9 mouse cellular contexts compared by ENCODE assay signal in the genomic region with DNA sequence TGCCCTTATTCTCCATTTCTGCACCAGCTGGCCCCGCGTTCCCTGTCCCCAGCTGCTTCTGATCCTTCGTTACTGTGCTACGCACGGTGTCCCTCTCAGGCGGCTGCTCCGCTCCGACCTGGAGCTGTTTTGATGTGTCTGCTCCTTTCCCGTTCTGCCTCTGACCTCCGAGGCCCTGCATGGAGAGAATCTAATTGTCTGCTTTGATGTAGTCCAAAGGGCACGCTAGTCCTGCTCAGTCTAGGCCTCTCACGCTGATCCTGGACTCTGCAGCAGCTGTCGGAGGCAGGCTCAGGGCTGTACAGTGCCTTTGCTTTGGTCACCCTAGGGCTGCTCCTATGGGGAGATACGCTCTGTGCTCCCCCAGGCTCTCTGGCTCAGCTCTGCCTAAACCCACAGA. TPM values are rescaled to one million over a fixed set of nuclear protein-coding genes. Genes with fewer than 3 reads are reported as not detected.
DNase-seq lines count a peak whose midpoint lies in the region; ATAC-seq and TF ChIP-seq lines count a peak whose summit lies in the region.
"Had no signal": no experiment of that assay in that cellular context is flagged by ENCODE, and none has a peak within 500 bp of the region (broad histone marks: within the 10 kb centered on the region; RNA-seq: fewer than 3 reads in every experiment).

No protein-coding gene starts in this region.

- DNase-seq in heart, adult 18-20 months = no peak
- DNase-seq in liver = peak; percentile 13
- DNase-seq in urinary bladder, adult 2 months (ENCODE audit: low spot score) = no peak
- no peak for DNase-seq in lung, adult 2 months
- no peak for DNase-seq in layer of hippocampus, adult 18-20 months (ENCODE audit: low spot score in 2 of 2)
- DNase-seq: heart, adult 11 months had no signal

- no peak overlapping the region for H3K4me3 ChIP-seq in heart, embryonic 15.5 days
- no peak overlapping the region for H3K4me3 ChIP-seq in hindbrain, embryonic 15.5 days
- no peak overlapping the region for H3K4me3 ChIP-seq in stomach, embryonic 15.5 days (replicated peaks)
- no peak overlapping the region for H3K4me3 ChIP-seq in lung, adult 2 months (replicated peaks; ENCODE audit: extremely low read depth, low read depth, low read length)

- H3K36me3 ChIP-seq in heart, embryonic 15.5 days = no peaks in the 10 kb centered on the region
- 0 out of 2 replicates have a peak, but pooled peaks cover 8% of the 10 kb centered on the region for H3K36me3 ChIP-seq in hindbrain, embryonic 15.5 days
- no peaks in the 10 kb centered on the region for H3K36me3 ChIP-seq in stomach, embryonic 15.5 days

- no peak for TF ChIP-seq POLR2A in lung, adult 2 months (IDR thresholded peaks at IDR 0.05; ENCODE audit: borderline replicate concordance, extremely low read depth, low read depth, low read length)

- H3K27me3 ChIP-seq in heart, embryonic 15.5 days = no peaks in the 10 kb centered on the region
- no peaks in the 10 kb centered on the region for H3K27me3 ChIP-seq in hindbrain, embryonic 15.5 days
- H3K27me3 ChIP-seq in stomach, embryonic 15.5 days (replicated peaks) = no peaks in the 10 kb centered on the region

- no peak for TF ChIP-seq CTCF in lung, adult 2 months (IDR thresholded peaks at IDR 0.05; ENCODE audit: insufficient read depth, low read length)

- 60% methylated on average over 14 of the region's 14 CpGs for WGBS in heart, embryonic 15.5 days
- 30% methylated on average over 14 of the region's 14 CpGs for WGBS in hindbrain, embryonic 15.5 days
- WGBS in stomach, embryonic 15.5 days = 68% methylated on average over 14 of the region's 14 CpGs
- WGBS in lung, adult 2 months = 74% methylated on average over 14 of the region's 14 CpGs

- no peak overlapping the region for H3K4me2 ChIP-seq in heart, embryonic 15.5 days
- H3K4me2 ChIP-seq in hindbrain, embryonic 15.5 days = no peak overlapping the region
- H3K4me2 ChIP-seq in stomach, embryonic 15.5 days = no peak overlapping the region

- peaks cover 26% of the 10 kb centered on the region for H3K4me1 ChIP-seq in heart, embryonic 15.5 days (replicated peaks)
- H3K4me1 ChIP-seq in hindbrain, embryonic 15.5 days (replicated peaks) = peaks cover 11% of the 10 kb centered on the region; the same call in 1 of the 2 replicates
- H3K4me1 ChIP-seq in stomach, embryonic 15.5 days = no peaks in the 10 kb centered on the region
- peaks cover 27% of the 10 kb centered on the region for H3K4me1 ChIP-seq in lung, adult 2 months (ENCODE audit: control insufficient read depth, insufficient read depth, low read length)

- H3K9me3 ChIP-seq in heart, embryonic 15.5 days (replicated peaks) = no peaks in the 10 kb centered on the region
- H3K9me3 ChIP-seq in hindbrain, embryonic 15.5 days = no peaks in the 10 kb centered on the region
- no peaks in the 10 kb centered on the region for H3K9me3 ChIP-seq in stomach, embryonic 15.5 days

- 0 out of 2 replicates have a peak overlapping the region, but pooled peaks have one; percentile 1 for H3K9ac ChIP-seq in heart, embryonic 15.5 days
- H3K9ac ChIP-seq in hindbrain, embryonic 15.5 days = no peak overlapping the region
- no peak overlapping the region for H3K9ac ChIP-seq in stomach, embryonic 15.5 days

- no peak; the same call in 1 of the 2 replicates for ATAC-seq in heart, embryonic 15.5 days (replicated peaks; ENCODE audit: insufficient number of reproducible peaks, insufficient read depth, low FRiP score, low read depth)
- peak; percentile 71; the same call in 1 of the 2 replicates for ATAC-seq in hindbrain, embryonic 15.5 days (ENCODE audit: low FRiP score, low read depth)
- ATAC-seq in stomach, embryonic 15.5 days (ENCODE audit: insufficient read depth, low FRiP score, low read depth) = peak; percentile 63; the same call in 1 of the 2 replicates

- H3K27ac ChIP-seq in heart, embryonic 15.5 days = 0 out of 2 replicates have a peak overlapping the region, but pooled peaks have one; percentile 1
- no peak overlapping the region for H3K27ac ChIP-seq in hindbrain, embryonic 15.5 days (replicated peaks)
- no peak overlapping the region for H3K27ac ChIP-seq in stomach, embryonic 15.5 days

RNA-seq across cellular contexts. Expression of a gene that starts 46.9 kb away (rescaled TPM):
- 50.0 and 60.2 TPM in 2 replicates for polyA plus RNA-seq in heart, embryonic 15.5 days (2015; fragmentation: Nextera tagmentation; extraction: Ambion mirVana)
- total RNA-seq in heart, adult 18-20 months (2021) = 10 to 100 TPM; 37.3 to 39.0 TPM
- polyA plus RNA-seq in hindbrain, embryonic 15.5 days (2015; fragmentation: Nextera tagmentation; extraction: Ambion mirVana) = 62.3 and 67.1 TPM in 2 replicates
- 63.8 and 67.6 TPM in 2 replicates for polyA plus RNA-seq in stomach, embryonic 15.5 days (2015; fragmentation: Nextera tagmentation; extraction: Ambion mirVana)
- 59.3 and 70.3 TPM in 2 replicates for polyA plus RNA-seq in urinary bladder, adult 2 months (2012; rRNA removed)
- polyA plus RNA-seq in lung, adult 2 months (2012; rRNA removed) = 102 and 155 TPM in 2 replicates
- total RNA-seq in layer of hippocampus, adult 18-20 months (2021) = 10 to 100 TPM; 70.4 to 73.1 TPM
